Mouse (Mus musculus): ENCODE measurements around the gene Gm10203.

- TF ChIP-seq CTCF (IDR thresholded peaks at IDR 0.05; ENCODE audit: low read depth, low read length), result no peak
- no peak for TF ChIP-seq POLR2A (IDR thresholded peaks at IDR 0.05; ENCODE audit: extremely low read depth, insufficient read depth, low read length)
Observed at GRCm38 (mm10) chr6:149139011-149139410, 9.0 kb downstream of the Gm10203 start.

All from liver, adult 2 months (tissue).